ENCODE assay signal across 21 mouse cellular contexts in the genomic region with DNA sequence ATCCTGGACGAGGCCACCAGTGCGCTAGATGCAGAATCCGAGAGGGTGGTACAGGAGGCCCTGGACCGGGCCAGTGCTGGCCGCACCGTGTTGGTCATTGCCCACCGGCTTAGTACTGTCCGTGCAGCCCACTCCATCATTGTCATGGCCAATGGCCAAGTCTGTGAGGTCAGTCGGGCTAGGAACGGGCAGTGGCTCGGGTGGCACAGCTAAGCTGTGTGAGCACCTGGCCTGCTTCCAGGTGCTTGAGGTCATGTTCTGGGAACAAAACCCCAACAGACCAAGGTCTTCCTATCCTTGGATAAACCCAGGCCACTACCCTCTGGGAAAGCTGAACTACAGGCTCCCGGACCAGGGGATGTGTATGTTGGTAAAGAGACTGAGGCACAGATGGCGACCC. TPM values are rescaled to one million over a fixed set of nuclear protein-coding genes. Genes with fewer than 3 reads are reported as not detected.
DNase-seq lines count a peak whose midpoint lies in the region; ATAC-seq and TF ChIP-seq lines count a peak whose summit lies in the region.
"Had no signal": no experiment of that assay in that cellular context is flagged by ENCODE, and none has a peak within 500 bp of the region (broad histone marks: within the 10 kb centered on the region; RNA-seq: fewer than 3 reads in every experiment).

No protein-coding gene starts in this region.

- no peak overlapping the region for H3K9ac ChIP-seq in kidney, embryonic 15.5 days
- H3K9ac ChIP-seq: forebrain, embryonic 12.5 days; heart, embryonic 12.5 days; liver, embryonic 12.5 days; lung, embryonic 14.5 days; neural tube, embryonic 15.5 days had no signal

- H3K4me1 ChIP-seq in kidney, embryonic 15.5 days: peaks cover 11% of the 10 kb centered on the region
- H3K4me1 ChIP-seq: neural tube, embryonic 15.5 days had no signal

- no peaks in the 10 kb centered on the region for H3K9me3 ChIP-seq in kidney, embryonic 15.5 days (replicated peaks)
- H3K9me3 ChIP-seq: embryonic facial prominence, embryonic 10.5 days; forebrain, embryonic 12.5 days; G1E; heart, embryonic 12.5 days; hindbrain, embryonic 10.5 days; liver, embryonic 12.5 days; neural tube, embryonic 15.5 days had no signal

- no peaks in the 10 kb centered on the region for H3K27me3 ChIP-seq in kidney, embryonic 15.5 days
- H3K27me3 ChIP-seq: neural tube, embryonic 15.5 days had no signal

- no peak for ATAC-seq in kidney, embryonic 15.5 days (replicated peaks; ENCODE audit: low FRiP score)
- ATAC-seq: activated CD4-positive, CD25-positive, alpha-beta regulatory T cell, adult 4 months; liver, embryonic 12.5 days; midbrain, embryonic 16.5 days had no signal

- TF ChIP-seq CTCF in gastrocnemius, adult 2 months (IDR thresholded peaks at IDR 0.05): no peak

- WGBS in kidney, embryonic 15.5 days: 93% methylated on average over 13 of the region's 13 CpGs

- H3K27ac ChIP-seq in gastrocnemius, adult 2 months: no peak overlapping the region
- no peak overlapping the region for H3K27ac ChIP-seq in kidney, embryonic 15.5 days
- H3K27ac ChIP-seq: embryonic facial prominence, embryonic 10.5 days; forebrain, embryonic 12.5 days; hindbrain, embryonic 10.5 days; liver, embryonic 12.5 days; neural tube, embryonic 15.5 days had no signal

- peaks cover 55% of the 10 kb centered on the region for H3K36me3 ChIP-seq in kidney, embryonic 15.5 days

- intact Hi-C loops in gastrocnemius, adult 2 months (cut with DNase I): no loop called here
- intact Hi-C loops in gastrocnemius, postnatal 36 days (cut with DNase I): no loop called here

- peak; percentile 71 for DNase-seq in gastrocnemius, adult 2 months
- no peak for DNase-seq in gastrocnemius, postnatal 36 days
- peak; percentile 40 for DNase-seq in kidney, adult 11 months
- peak; percentile 74 for DNase-seq in adrenal gland, adult 2 months
- peak; percentile 75 to 84 for DNase-seq in adrenal gland, postnatal 36 days
- no peak for DNase-seq in cerebellum, postnatal 4 days (ENCODE audit: low spot score in 2 of 2)
- DNase-seq: cerebellum, adult 11 months; cerebellum, postnatal 36 days; lung, embryonic 14.5 days; lung, postnatal 36 days; thymus, postnatal 36 days had no signal

- H3K4me2 ChIP-seq in kidney, embryonic 15.5 days: no peak overlapping the region
- H3K4me2 ChIP-seq: forebrain, embryonic 12.5 days; heart, embryonic 12.5 days; liver, embryonic 12.5 days; lung, embryonic 14.5 days; neural tube, embryonic 15.5 days had no signal

- H3K4me3 ChIP-seq in gastrocnemius, adult 2 months: no peak overlapping the region
- H3K4me3 ChIP-seq in kidney, embryonic 15.5 days (replicated peaks): no peak overlapping the region
- H3K4me3 ChIP-seq: embryonic facial prominence, embryonic 10.5 days; forebrain, embryonic 12.5 days; heart, embryonic 12.5 days; hindbrain, embryonic 10.5 days; liver, embryonic 12.5 days; neural tube, embryonic 15.5 days had no signal

RNA-seq across cellular contexts. Expression of gene Asic3, which starts 4.5 kb away (rescaled TPM):
- under 1 TPM; 0.47 to 0.54 TPM for total RNA-seq in gastrocnemius, adult 2 months (2021)
- total RNA-seq in gastrocnemius, postnatal 36 days (2021): under 1 TPM in 1 of 2 experiments, not detected in 1; 0.25 TPM
- polyA plus RNA-seq in kidney, embryonic 15.5 days (2015; fragmentation: Nextera tagmentation; extraction: Ambion mirVana): 0.39 and 0.53 TPM in 2 replicates
- under 1 TPM in 1 of 2 experiments, not detected in 1; 0.48 TPM for total RNA-seq in adrenal gland, adult 2 months (2021)
- polyA plus RNA-seq in adrenal gland, adult 2 months (2012; rRNA removed): 0.74 and 1.2 TPM in 2 replicates
- total RNA-seq in adrenal gland, postnatal 36 days (2021): under 1 TPM; 0.26 to 0.36 TPM
- polyA plus RNA-seq: G1E; liver, embryonic 12.5 days; lung, embryonic 14.5 days; midbrain, embryonic 16.5 days had no signal

RNA-seq across cellular contexts. Expression of gene Cdk5, which starts 14.7 kb away (rescaled TPM):
- total RNA-seq in gastrocnemius, adult 2 months (2021): 10 to 100 TPM; 10.6 to 11.8 TPM
- total RNA-seq in gastrocnemius, postnatal 36 days (2021): 10 to 100 TPM; 11.3 to 12.0 TPM
- 50.1 and 52.2 TPM in 2 replicates for polyA plus RNA-seq in kidney, embryonic 15.5 days (2015; fragmentation: Nextera tagmentation; extraction: Ambion mirVana)
- 10 to 100 TPM; 40.7 to 47.9 TPM for total RNA-seq in adrenal gland, adult 2 months (2021)
- polyA plus RNA-seq in adrenal gland, adult 2 months (2012; rRNA removed): 60.2 and 63.3 TPM in 2 replicates
- total RNA-seq in adrenal gland, postnatal 36 days (2021): 10 to 100 TPM; 36.5 to 44.0 TPM

RNA-seq across cellular contexts. Expression of gene Slc4a2, which starts 15.0 kb away (rescaled TPM):
- 10 to 100 TPM; 14.4 to 16.7 TPM for total RNA-seq in gastrocnemius, adult 2 months (2021)
- 10 to 100 TPM; 14.7 to 15.5 TPM for total RNA-seq in gastrocnemius, postnatal 36 days (2021)
- polyA plus RNA-seq in kidney, embryonic 15.5 days (2015; fragmentation: Nextera tagmentation; extraction: Ambion mirVana): 42.3 and 42.7 TPM in 2 replicates
- 10 to 100 TPM; 58.4 to 63.2 TPM for total RNA-seq in adrenal gland, adult 2 months (2021)
- 65.9 and 74.0 TPM in 2 replicates for polyA plus RNA-seq in adrenal gland, adult 2 months (2012; rRNA removed)
- total RNA-seq in adrenal gland, postnatal 36 days (2021): 10 to 100 TPM; 44.4 to 62.2 TPM

RNA-seq across cellular contexts. Expression of gene Abcb8, which starts 15.2 kb away (rescaled TPM):
- total RNA-seq in gastrocnemius, adult 2 months (2021): 10 to 100 TPM; 37.0 to 39.8 TPM
- 10 to 100 TPM; 37.6 to 38.0 TPM for total RNA-seq in gastrocnemius, postnatal 36 days (2021)
- 59.2 and 62.0 TPM in 2 replicates for polyA plus RNA-seq in kidney, embryonic 15.5 days (2015; fragmentation: Nextera tagmentation; extraction: Ambion mirVana)
- total RNA-seq in adrenal gland, adult 2 months (2021): 10 to 100 TPM; 63.6 to 69.8 TPM
- polyA plus RNA-seq in adrenal gland, adult 2 months (2012; rRNA removed): 165 and 174 TPM in 2 replicates
- 10 to 100 TPM; 66.8 to 76.5 TPM for total RNA-seq in adrenal gland, postnatal 36 days (2021)

RNA-seq across cellular contexts. Expression of gene Atg9b, which starts 16.7 kb away (rescaled TPM):
- under 1 TPM in 1 of 2 experiments, not detected in 1; 0.06 TPM for total RNA-seq in gastrocnemius, adult 2 months (2021)
- not detected for total RNA-seq in gastrocnemius, postnatal 36 days (2021)
- 0.82 and 1.1 TPM in 2 replicates for polyA plus RNA-seq in kidney, embryonic 15.5 days (2015; fragmentation: Nextera tagmentation; extraction: Ambion mirVana)
- total RNA-seq in adrenal gland, adult 2 months (2021): 1 to 10 TPM; 1.5 to 1.7 TPM
- 7.5 and 11.6 TPM in 2 replicates for polyA plus RNA-seq in adrenal gland, adult 2 months (2012; rRNA removed)
- 1 to 10 TPM in 1 of 2 experiments, under 1 TPM in 1; 0.99 to 1.6 TPM for total RNA-seq in adrenal gland, postnatal 36 days (2021)

Comparison
In these comparisons a context has a peak if more than half of its experiments do, and no peak if none do; other contexts are left out.
1. DNase-seq: peak in gastrocnemius, adult 2 months (single experiment), kidney, adult 11 months (single experiment), adrenal gland, adult 2 months (single experiment) and adrenal gland, postnatal 36 days (2 of 2); none in gastrocnemius, postnatal 36 days (0 of 2) and cerebellum, postnatal 4 days (0 of 2).